Mouse (Mus musculus) spleen, adult 2 months (tissue): ENCODE results near the gene Akt2. TPM values are rescaled to one million over a fixed set of nuclear protein-coding genes. Genes with fewer than 3 reads are reported as not detected.

Experiments
- DNase-seq, 2 experiments: peaks; one replicate each; pipeline versions ENCODE4 v3.0.0 to v3.0.0-alpha.2; 2012 to 2021; ENCODE audit warnings: low spot score in 2 of 2, low read depth in 1 of 2
- H3K27ac ChIP-seq: fragments of 200-500 bp; 2 replicates; pipeline ENCODE4 v1.5.1; 2012; ENCODE audit warnings: low read length, inconsistent platforms; ENCODE audit not compliant: insufficient read depth
- H3K27me3 ChIP-seq: fragments of 200-500 bp; 2 replicates; pipeline ENCODE4 v1.6.1; 2012; ENCODE audit warnings: mild to moderate bottlenecking, moderate library complexity, low read length, inconsistent platforms; ENCODE audit not compliant: control insufficient read depth, insufficient read depth
- H3K36me3 ChIP-seq: fragments of 200-500 bp; 2 replicates; pipeline ENCODE4 v1.6.1; 2012; ENCODE audit warnings: mild to moderate bottlenecking, low read length, inconsistent platforms; ENCODE audit not compliant: control insufficient read depth, insufficient read depth
- H3K4me1 ChIP-seq: fragments of 200-500 bp; 2 replicates; pipeline ENCODE4 v1.6.1; 2011; ENCODE audit warnings: inconsistent platforms; ENCODE audit not compliant: control insufficient read depth, insufficient read depth, insufficient read length
- H3K4me3 ChIP-seq: fragments of 200-500 bp; 2 replicates; pipeline ENCODE4 v1.5.1; 2011; ENCODE audit warnings: mild to moderate bottlenecking, inconsistent platforms; ENCODE audit not compliant: insufficient read depth, insufficient read length; ENCODE audit errors: extremely low read depth
- CTCF ChIP-seq: fragments of 200-500 bp; IDR thresholded peaks from 2 replicates; pipeline ENCODE4 v1.5.1; 2011; ENCODE audit warnings: mild to moderate bottlenecking, inconsistent platforms; ENCODE audit not compliant: insufficient read depth, insufficient read length, insufficient replicate concordance; ENCODE audit errors: extremely low read depth
- POLR2A ChIP-seq: fragments of 200-500 bp; IDR thresholded peaks from 2 replicates; pipeline ENCODE4 v1.6.1; 2011; ENCODE audit warnings: low read depth, low read length, inconsistent platforms
- WGBS: fragments of 180-500 bp; shearing (Covaris S2); methylation state at CpG from one replicate; pipeline ENCODE4 v1.1.7; 2018; 5-methylcytosine and 5-hydroxymethylcytosine counted together
- polyA plus RNA-seq: library from polyadenylated mRNA; depleted of rRNA; stranded (reverse); fragments of >200 nt; gene quantifications from 2 replicates; pipeline ENCODE4 v1.2.3, GENCODE M21; 2012

The Akt2 gene
- polyA plus RNA-seq, 1 experiment: 48.8 TPM

- Histone ChIP-seq H3K36me3 (no peaks in the 10 kb centered on the region), H3K4me1 (peaks cover 8% of the 10 kb centered on the region), H3K27ac (no peak overlapping the region), H3K27me3 (no peaks in the 10 kb centered on the region; the same call in 1 of the 2 replicates), H3K4me3 (no peak overlapping the region)
- WGBS: 43% methylated on average over 14 of the region's 14 CpGs
- TF ChIP-seq CTCF: no peak
- no peak for TF ChIP-seq POLR2A
- no peak for DNase-seq
Measured at GRCm38 (mm10) chr7:27675222-27675612, 83.9 kb downstream of the Akt2 start.

DNA sequence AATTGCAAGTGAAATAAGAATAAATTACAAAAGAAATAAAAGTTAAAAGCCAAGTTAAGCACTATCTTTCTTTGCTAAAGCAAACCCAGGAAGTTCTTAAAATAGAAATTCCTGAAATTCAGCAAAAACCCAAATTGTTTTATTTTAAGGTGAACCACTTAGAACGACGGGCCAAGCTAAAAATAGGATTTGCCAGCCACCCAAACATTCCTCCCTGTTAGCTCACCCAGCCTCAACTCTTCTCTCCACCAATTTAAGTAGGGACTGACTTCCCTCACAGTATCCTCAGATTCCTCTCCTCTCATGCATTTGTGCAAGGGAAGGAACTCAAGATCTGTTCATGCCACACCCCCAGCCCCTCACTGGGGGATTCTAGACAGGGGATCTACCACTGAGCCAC lies 91.9 kb downstream of the Akt2 start:
- WGBS: 4% methylated on average over 2 of the region's 2 CpGs
- H3K27me3 ChIP-seq: no peaks in the 10 kb centered on the region
- TF ChIP-seq POLR2A (no peak), CTCF (no peak)
- H3K36me3 ChIP-seq: no peaks in the 10 kb centered on the region
- no peaks in the 10 kb centered on the region for H3K4me1 ChIP-seq
- no peak overlapping the region for H3K4me3 ChIP-seq
- DNase-seq: no peak
- H3K27ac ChIP-seq: no peak overlapping the region

DNA sequence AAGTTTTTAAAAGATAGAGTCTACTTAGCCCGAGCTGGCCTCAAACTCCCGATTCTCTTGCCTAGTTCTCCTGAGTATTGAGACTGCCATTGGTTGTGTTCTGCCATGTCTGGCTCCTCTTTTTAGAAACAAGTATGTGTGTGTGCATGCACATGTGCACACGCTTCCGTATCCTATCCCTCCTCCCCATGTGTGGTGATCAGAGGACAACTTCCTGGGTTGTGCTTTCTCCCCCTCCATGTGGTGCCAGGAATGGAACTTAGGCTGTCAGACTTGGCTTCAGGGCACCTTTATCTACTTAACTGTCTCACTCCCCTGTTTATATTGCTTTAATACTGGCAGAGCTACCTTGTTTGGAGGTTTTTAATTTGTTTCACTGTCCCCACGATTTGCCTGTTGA lies 93.9 kb downstream of the Akt2 start:
- no peak for DNase-seq
- Histone ChIP-seq H3K27me3 (no peaks in the 10 kb centered on the region), H3K27ac (no peak overlapping the region), H3K4me1 (no peaks in the 10 kb centered on the region), H3K36me3 (no peaks in the 10 kb centered on the region), H3K4me3 (no peak overlapping the region)
- TF ChIP-seq CTCF (no peak), POLR2A (no peak)
- WGBS: 34% methylated on average over 5 of the region's 5 CpGs

DNA sequence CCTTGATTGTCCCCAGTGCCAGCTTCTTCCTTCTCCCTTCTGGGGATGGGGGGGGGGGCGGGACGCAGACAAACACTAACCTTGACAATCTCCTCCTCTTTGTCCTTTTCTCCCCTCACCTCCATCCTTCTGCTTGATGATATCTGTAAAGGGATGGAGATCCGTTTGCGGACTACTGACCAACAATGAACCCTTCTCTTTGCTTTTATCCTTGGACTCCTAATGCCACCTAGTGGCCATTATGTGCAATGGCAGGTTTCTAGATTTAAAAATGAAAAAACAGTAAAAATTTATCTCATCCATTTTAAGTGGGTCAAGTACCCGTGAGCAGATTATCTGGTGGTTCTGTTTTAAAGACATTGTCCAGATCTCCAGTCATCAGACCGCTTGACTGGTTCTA lies 94.3 kb downstream of the Akt2 start:
- Histone ChIP-seq H3K27me3 (no peaks in the 10 kb centered on the region), H3K4me3 (no peak overlapping the region), H3K36me3 (no peaks in the 10 kb centered on the region), H3K4me1 (no peaks in the 10 kb centered on the region), H3K27ac (no peak overlapping the region)
- no peak for TF ChIP-seq POLR2A
- TF ChIP-seq CTCF: no peak
- WGBS: 2% methylated on average over 6 of the region's 6 CpGs
- no peak for DNase-seq

- no peak overlapping the region for H3K27ac ChIP-seq
- TF ChIP-seq CTCF (no peak), POLR2A (no peak)
- no peaks in the 10 kb centered on the region for H3K27me3 ChIP-seq
- DNase-seq: no peak
- 94% methylated on average over 1 of the region's 1 CpGs for WGBS
- no peaks in the 10 kb centered on the region for H3K4me1 ChIP-seq
- H3K4me3 ChIP-seq: no peak overlapping the region
- no peaks in the 10 kb centered on the region for H3K36me3 ChIP-seq
Measured at GRCm38 (mm10) chr7:27687043-27687442, 95.7 kb downstream of the Akt2 start.

- DNase-seq: no peak
- TF ChIP-seq CTCF (no peak), POLR2A (no peak)
- Histone ChIP-seq H3K27ac (no peak overlapping the region), H3K4me1 (no peaks in the 10 kb centered on the region), H3K27me3 (no peaks in the 10 kb centered on the region), H3K36me3 (no peaks in the 10 kb centered on the region), H3K4me3 (no peak overlapping the region)
- 75% methylated on average over 3 of the region's 3 CpGs for WGBS
Measured at GRCm38 (mm10) chr7:27687836-27688235, 96.5 kb downstream of the Akt2 start.

GRCm38 (mm10) chr7:27688246-27688788 lies 97.0 kb downstream of the Akt2 start:
- H3K27me3 ChIP-seq: no peaks in the 10 kb centered on the region
- no peak for DNase-seq
- H3K4me1 ChIP-seq: no peaks in the 10 kb centered on the region
- no peak overlapping the region for H3K27ac ChIP-seq
- WGBS: 26% methylated on average over 14 of the region's 14 CpGs
- no peaks in the 10 kb centered on the region for H3K36me3 ChIP-seq
- no peak overlapping the region for H3K4me3 ChIP-seq
- TF ChIP-seq CTCF (no peak), POLR2A (no peak)
